Mouse (Mus musculus): ENCODE data around the gene Zcchc7.

DNA sequence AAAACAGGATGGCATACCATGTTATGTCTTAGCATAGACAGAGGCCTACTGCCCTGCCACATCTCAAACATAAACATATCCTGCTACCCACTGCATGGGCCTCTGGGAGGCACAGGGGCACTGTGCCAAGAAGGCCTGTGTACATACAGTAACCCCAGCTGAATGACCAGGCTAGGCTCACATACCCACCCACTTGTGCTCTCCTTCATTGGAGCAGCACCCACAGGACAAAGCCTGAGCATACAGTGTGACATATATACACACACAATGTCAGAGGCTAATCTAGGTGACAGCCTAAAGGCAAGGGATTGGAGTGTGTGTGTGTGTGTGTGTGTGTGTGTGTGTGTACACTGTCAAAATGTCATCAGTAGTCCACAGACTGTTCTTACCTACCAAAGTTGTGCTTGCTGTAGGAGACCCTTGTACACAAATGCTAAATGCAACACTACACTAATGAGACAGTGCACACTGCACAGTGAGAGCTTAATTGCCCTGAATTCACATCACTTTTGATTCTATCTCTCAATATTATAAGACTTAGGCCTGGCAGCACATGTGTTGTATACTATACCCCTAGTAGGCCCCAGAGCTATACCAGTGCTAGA lies 46.5 kb upstream of the Zcchc7 start:
- TF ChIP-seq CTCF (IDR thresholded peaks at IDR 0.05) (no peak), EP300 (IDR thresholded peaks at IDR 0.05) (no peak)

Measured in lung, postnatal 0 days (tissue).